Mouse (Mus musculus): ENCODE measurements around the gene Shb. TPM values are rescaled to one million over a fixed set of nuclear protein-coding genes. Genes with fewer than 3 reads are reported as not detected.

Shb gene
- polyA plus RNA-seq (2014; fragmentation: Nextera tagmentation; extraction: Ambion mirVana): 9.2 and 11.1 TPM in 2 replicates

- Histone ChIP-seq H3K4me2 (peak within 1 kb of the TSS; percentile 77), H3K4me3 (ENCODE audit: low read depth, low read length) (peak within 1 kb of the TSS; percentile 90), H3K4me1 (ENCODE audit: control insufficient read depth, insufficient read depth, low read length) (peaks cover 27% of the 10 kb centered on the region), H3K9me3 (replicated peaks; ENCODE audit: control insufficient read depth, low read length) (no peaks in the 10 kb centered on the region), H3K27ac (ENCODE audit: low read depth, low read length) (peak within 1 kb of the TSS; percentile 30), H3K36me3 (ENCODE audit: control insufficient read depth, insufficient read depth, low read length) (no peaks in the 10 kb centered on the region), H3K9ac (ENCODE audit: low read depth, low read length) (0 out of 2 replicates have a peak within 1 kb of the TSS, but pooled peaks have one; percentile 29), H3K27me3 (ENCODE audit: control insufficient read depth, insufficient read depth, low read length) (no peaks in the 10 kb centered on the region; the same call in 1 of the 2 replicates)
- WGBS (ENCODE audit: insufficient replicate concordance): 16% methylated on average over 7 of the region's 7 CpGs
- no peak for ATAC-seq (replicated peaks; ENCODE audit: insufficient number of reproducible peaks, low FRiP score, low TSS enrichment)
Measured at GRCm38 (mm10) chr4:45532375-45532774, at the start of gene Shb. Shb (minus strand) TSS chr4:45532470.

- no peaks in the 10 kb centered on the region for H3K36me3 ChIP-seq (ENCODE audit: control insufficient read depth, insufficient read depth, low read length)
- H3K9me3 ChIP-seq (replicated peaks; ENCODE audit: control insufficient read depth, low read length): no peaks in the 10 kb centered on the region
- no peaks in the 10 kb centered on the region for H3K4me1 ChIP-seq (ENCODE audit: control insufficient read depth, insufficient read depth, low read length)
- no peak overlapping the region for H3K4me2 ChIP-seq
- no peak for ATAC-seq (replicated peaks; ENCODE audit: insufficient number of reproducible peaks, low FRiP score, low TSS enrichment)
- no peak overlapping the region for H3K27ac ChIP-seq (ENCODE audit: low read depth, low read length)
- peaks cover 16% of the 10 kb centered on the region for H3K27me3 ChIP-seq (ENCODE audit: control insufficient read depth, insufficient read depth, low read length)
- H3K9ac ChIP-seq (ENCODE audit: low read depth, low read length): no peak overlapping the region
- no peak overlapping the region for H3K4me3 ChIP-seq (ENCODE audit: low read depth, low read length)
- 83% methylated on average over 6 of the region's 6 CpGs for WGBS (ENCODE audit: insufficient replicate concordance)
Measured at GRCm38 (mm10) chr4:45581095-45581494, 48.8 kb upstream of the Shb start.

DNA sequence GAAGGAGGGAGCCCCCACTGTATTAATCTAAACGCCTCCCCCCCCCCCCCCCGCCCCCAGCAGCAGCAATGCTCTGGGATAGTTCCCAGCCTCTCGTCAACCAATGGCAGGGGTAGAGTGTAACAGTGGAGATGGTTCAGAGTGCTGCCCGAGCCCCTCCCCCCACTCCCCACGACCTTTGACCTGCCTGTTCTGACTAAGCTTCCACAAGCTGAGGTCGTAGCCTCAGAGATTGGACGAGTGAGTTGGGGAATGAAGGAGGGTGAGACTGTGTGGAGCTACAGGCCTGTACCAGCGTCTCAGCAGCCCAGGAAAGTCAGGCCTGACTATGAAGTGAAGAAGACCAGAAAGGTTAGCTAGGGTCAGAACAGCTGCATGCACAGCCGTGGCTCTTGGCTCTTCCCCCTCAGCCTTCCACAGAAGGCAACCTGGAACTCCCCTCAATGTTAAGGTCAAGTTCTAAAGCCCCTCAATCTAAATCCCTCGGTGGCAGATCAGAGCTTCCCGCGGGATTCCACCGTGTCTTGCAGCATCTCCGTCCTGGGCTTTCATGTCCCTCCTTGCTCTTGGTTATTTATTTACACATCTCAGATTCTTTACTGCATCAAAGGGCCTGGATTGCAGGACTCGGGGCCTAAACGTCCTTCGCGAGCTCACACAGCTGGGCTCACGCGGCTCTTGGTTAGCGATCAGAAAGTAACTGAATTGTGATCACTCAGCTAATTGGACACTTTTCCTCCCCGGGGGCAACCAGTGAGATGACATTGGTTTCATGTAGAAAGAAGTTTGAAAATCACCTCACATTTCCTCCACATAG lies 46.5 kb upstream of the Shb start:
- H3K4me3 ChIP-seq (ENCODE audit: low read depth, low read length): no peak overlapping the region
- 33% methylated on average over 22 of the region's 22 CpGs for WGBS (ENCODE audit: insufficient replicate concordance)

GRCm38 (mm10) chr4:45577631-45578030 lies 45.4 kb upstream of the Shb start:
- whole genome bisulfite sequencing (ENCODE audit: insufficient replicate concordance): 48% methylated on average over 8 of the region's 8 CpGs
- no peak overlapping the region for H3K9ac ChIP-seq (ENCODE audit: low read depth, low read length)

More for the DNA sequence above, 46.5 kb upstream of the Shb start:
- Histone ChIP-seq H3K27ac (ENCODE audit: low read depth, low read length) (no peak overlapping the region), H3K9me3 (replicated peaks; ENCODE audit: control insufficient read depth, low read length) (no peaks in the 10 kb centered on the region), H3K9ac (ENCODE audit: low read depth, low read length) (no peak overlapping the region), H3K36me3 (ENCODE audit: control insufficient read depth, insufficient read depth, low read length) (no peaks in the 10 kb centered on the region), H3K27me3 (ENCODE audit: control insufficient read depth, insufficient read depth, low read length) (no peaks in the 10 kb centered on the region), H3K4me1 (ENCODE audit: control insufficient read depth, insufficient read depth, low read length) (no peaks in the 10 kb centered on the region), H3K4me2 (no peak overlapping the region)
- no peak for ATAC-seq (replicated peaks; ENCODE audit: insufficient number of reproducible peaks, low FRiP score, low TSS enrichment)

DNA sequence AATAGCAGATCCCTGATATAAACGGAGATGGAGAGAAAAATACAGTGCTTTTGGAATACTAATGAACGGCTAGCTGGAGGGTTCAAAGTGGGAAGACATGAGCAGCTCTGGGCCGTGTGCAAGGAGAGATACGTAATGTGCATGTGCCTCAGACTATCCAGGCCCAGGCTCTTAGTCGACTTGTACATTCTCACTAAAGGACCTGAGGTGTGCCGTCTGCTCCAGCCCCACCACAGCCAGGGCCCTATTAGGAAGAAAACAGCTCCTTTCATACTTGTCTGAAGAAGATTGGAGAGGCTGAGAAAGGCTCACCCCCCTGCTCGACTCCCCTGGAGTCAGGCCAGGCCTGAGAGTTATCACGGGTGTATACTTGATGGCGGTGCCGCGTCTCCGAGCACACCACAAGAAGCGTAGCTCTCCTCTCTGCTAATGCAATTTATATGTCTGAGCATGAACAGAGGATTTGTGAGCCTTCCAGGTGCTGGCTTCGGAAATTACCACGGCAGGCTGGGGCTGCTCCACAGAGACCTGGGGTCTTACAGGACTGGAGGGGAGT lies 42.4 kb upstream of the Shb start:
- H3K27ac ChIP-seq (ENCODE audit: low read depth, low read length): no peak overlapping the region
- no peaks in the 10 kb centered on the region for H3K4me1 ChIP-seq (ENCODE audit: control insufficient read depth, insufficient read depth, low read length)
- WGBS (ENCODE audit: insufficient replicate concordance): 48% methylated on average over 15 of the region's 15 CpGs
- no peak overlapping the region for H3K9ac ChIP-seq (ENCODE audit: low read depth, low read length)
- H3K4me3 ChIP-seq (ENCODE audit: low read depth, low read length): no peak overlapping the region
- no peaks in the 10 kb centered on the region for H3K9me3 ChIP-seq (replicated peaks; ENCODE audit: control insufficient read depth, low read length)
- no peak overlapping the region for H3K4me2 ChIP-seq
- H3K36me3 ChIP-seq (ENCODE audit: control insufficient read depth, insufficient read depth, low read length): no peaks in the 10 kb centered on the region
- no peaks in the 10 kb centered on the region for H3K27me3 ChIP-seq (ENCODE audit: control insufficient read depth, insufficient read depth, low read length)
- no peak for ATAC-seq (replicated peaks; ENCODE audit: insufficient number of reproducible peaks, low FRiP score, low TSS enrichment)

More at GRCm38 (mm10) chr4:45577631-45578030, 45.4 kb upstream of the Shb start:
- H3K27ac ChIP-seq (ENCODE audit: low read depth, low read length): no peak overlapping the region
- no peak for ATAC-seq (replicated peaks; ENCODE audit: insufficient number of reproducible peaks, low FRiP score, low TSS enrichment)
- H3K27me3 ChIP-seq (ENCODE audit: control insufficient read depth, insufficient read depth, low read length): no peaks in the 10 kb centered on the region
- H3K4me1 ChIP-seq (ENCODE audit: control insufficient read depth, insufficient read depth, low read length): no peaks in the 10 kb centered on the region
- no peak overlapping the region for H3K4me2 ChIP-seq
- no peaks in the 10 kb centered on the region for H3K9me3 ChIP-seq (replicated peaks; ENCODE audit: control insufficient read depth, low read length)
- H3K36me3 ChIP-seq (ENCODE audit: control insufficient read depth, insufficient read depth, low read length): no peaks in the 10 kb centered on the region
- no peak overlapping the region for H3K4me3 ChIP-seq (ENCODE audit: low read depth, low read length)

GRCm38 (mm10) chr4:45569521-45569920 lies 37.3 kb upstream of the Shb start:
- no peaks in the 10 kb centered on the region for H3K4me1 ChIP-seq (ENCODE audit: control insufficient read depth, insufficient read depth, low read length)
- H3K36me3 ChIP-seq (ENCODE audit: control insufficient read depth, insufficient read depth, low read length): no peaks in the 10 kb centered on the region
- no peak overlapping the region for H3K9ac ChIP-seq (ENCODE audit: low read depth, low read length)
- no peaks in the 10 kb centered on the region for H3K9me3 ChIP-seq (replicated peaks; ENCODE audit: control insufficient read depth, low read length)
- WGBS (ENCODE audit: insufficient replicate concordance): 59% methylated on average over 5 of the region's 5 CpGs
- no peak overlapping the region for H3K4me2 ChIP-seq
- no peak overlapping the region for H3K27ac ChIP-seq (ENCODE audit: low read depth, low read length)
- no peak overlapping the region for H3K4me3 ChIP-seq (ENCODE audit: low read depth, low read length)
- no peaks in the 10 kb centered on the region for H3K27me3 ChIP-seq (ENCODE audit: control insufficient read depth, insufficient read depth, low read length)
- ATAC-seq (replicated peaks; ENCODE audit: insufficient number of reproducible peaks, low FRiP score, low TSS enrichment): no peak

GRCm38 (mm10) chr4:45558211-45558610 lies 25.9 kb upstream of the Shb start:
- Histone ChIP-seq H3K4me1 (ENCODE audit: control insufficient read depth, insufficient read depth, low read length) (no peaks in the 10 kb centered on the region), H3K9ac (ENCODE audit: low read depth, low read length) (no peak overlapping the region), H3K9me3 (replicated peaks; ENCODE audit: control insufficient read depth, low read length) (no peaks in the 10 kb centered on the region), H3K27ac (ENCODE audit: low read depth, low read length) (no peak overlapping the region), H3K4me3 (ENCODE audit: low read depth, low read length) (no peak overlapping the region), H3K4me2 (no peak overlapping the region), H3K36me3 (ENCODE audit: control insufficient read depth, insufficient read depth, low read length) (no peaks in the 10 kb centered on the region), H3K27me3 (ENCODE audit: control insufficient read depth, insufficient read depth, low read length) (no peaks in the 10 kb centered on the region)
- ATAC-seq (replicated peaks; ENCODE audit: insufficient number of reproducible peaks, low FRiP score, low TSS enrichment): no peak
- WGBS (ENCODE audit: insufficient replicate concordance): 77% methylated on average over 5 of the region's 5 CpGs

DNA sequence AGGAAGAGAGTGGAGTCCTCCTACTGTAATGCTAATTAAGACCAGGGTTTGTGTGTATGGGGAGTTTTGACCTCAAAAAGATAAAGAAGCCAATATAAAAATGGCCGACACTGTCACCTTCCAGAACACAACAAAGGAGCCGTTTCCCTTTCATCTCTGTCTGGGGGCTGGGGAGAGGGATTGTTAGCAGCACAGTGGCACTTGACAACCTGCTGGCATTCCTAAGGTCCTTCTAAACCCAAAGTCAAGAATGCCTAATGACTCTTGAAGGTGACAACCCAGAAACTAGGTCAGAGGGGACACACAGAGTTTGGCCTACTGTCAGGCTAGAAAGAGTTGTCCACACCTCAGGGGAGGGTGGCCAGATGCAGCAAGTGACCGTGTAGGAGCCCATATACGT lies 20.3 kb upstream of the Shb start:
- Histone ChIP-seq H3K27ac (ENCODE audit: low read depth, low read length) (no peak overlapping the region), H3K9me3 (replicated peaks; ENCODE audit: control insufficient read depth, low read length) (no peaks in the 10 kb centered on the region), H3K27me3 (ENCODE audit: control insufficient read depth, insufficient read depth, low read length) (no peaks in the 10 kb centered on the region), H3K4me3 (ENCODE audit: low read depth, low read length) (no peak overlapping the region), H3K4me1 (ENCODE audit: control insufficient read depth, insufficient read depth, low read length) (no peaks in the 10 kb centered on the region), H3K9ac (ENCODE audit: low read depth, low read length) (no peak overlapping the region), H3K4me2 (no peak overlapping the region), H3K36me3 (ENCODE audit: control insufficient read depth, insufficient read depth, low read length) (no peaks in the 10 kb centered on the region)
- ATAC-seq (replicated peaks; ENCODE audit: insufficient number of reproducible peaks, low FRiP score, low TSS enrichment): no peak
- 33% methylated on average over 4 of the region's 4 CpGs for WGBS (ENCODE audit: insufficient replicate concordance)
